Mouse (Mus musculus) frontal cortex, postnatal 25 days (tissue): ENCODE results near the gene Rab8b.
A peak's percentile ranks its signal among the peaks of the same experiment; 100 is the strongest.
"Not testable (repeated sequence)": the region's sequence is repeated elsewhere in the genome, so short reads cannot be mapped to it uniquely, and the experiment has no call there.

Experiments
- DNase-seq, 2 experiments: peaks; one replicate each; pipeline ENCODE4 v3.0.0; 2022; ENCODE audit warnings: low spot score in 2 of 2

Rab8b gene

GRCm38 (mm10) chr9:66834318-66835096, 85.0 kb downstream of the Rab8b start, which contains the start of gene Aph1c:
Aph1c (minus strand) TSS chr9:66834726.
- DNase-seq = peak; percentile 94 to 97

DNA sequence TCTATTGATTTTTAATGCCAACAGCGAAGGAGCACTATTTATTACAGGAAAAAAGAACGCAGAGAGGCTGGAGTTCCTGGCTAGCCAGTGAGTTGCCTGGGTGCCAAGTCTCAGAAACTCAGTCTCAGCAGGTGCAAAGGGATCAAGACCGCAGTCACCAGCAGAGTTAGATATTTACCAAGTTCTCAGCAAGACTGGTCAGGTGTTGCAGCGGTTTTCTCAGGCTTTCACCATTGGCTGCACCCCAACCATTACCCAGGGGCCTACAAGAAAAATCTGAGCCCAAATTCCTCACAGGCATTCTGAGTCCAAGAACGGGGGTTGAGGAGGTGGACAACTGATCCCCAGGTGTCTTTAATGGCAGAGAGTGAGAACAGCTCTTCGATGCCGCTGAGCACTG, 85.6 kb downstream of the Rab8b start:
- no peak for DNase-seq

- no peak for DNase-seq
These were observed 87.0 kb downstream of the Rab8b start for GRCm38 (mm10) chr9:66832366-66832908.

- no peak for DNase-seq
These were observed 93.5 kb downstream of the Rab8b start for GRCm38 (mm10) chr9:66825990-66826389.

GRCm38 (mm10) chr9:66822255-66822654, 97.2 kb downstream of the Rab8b start:
- DNase-seq = not testable (repeated sequence)

- no peak for DNase-seq
These were observed 98.5 kb downstream of the Rab8b start for GRCm38 (mm10) chr9:66820996-66821395.

DNA sequence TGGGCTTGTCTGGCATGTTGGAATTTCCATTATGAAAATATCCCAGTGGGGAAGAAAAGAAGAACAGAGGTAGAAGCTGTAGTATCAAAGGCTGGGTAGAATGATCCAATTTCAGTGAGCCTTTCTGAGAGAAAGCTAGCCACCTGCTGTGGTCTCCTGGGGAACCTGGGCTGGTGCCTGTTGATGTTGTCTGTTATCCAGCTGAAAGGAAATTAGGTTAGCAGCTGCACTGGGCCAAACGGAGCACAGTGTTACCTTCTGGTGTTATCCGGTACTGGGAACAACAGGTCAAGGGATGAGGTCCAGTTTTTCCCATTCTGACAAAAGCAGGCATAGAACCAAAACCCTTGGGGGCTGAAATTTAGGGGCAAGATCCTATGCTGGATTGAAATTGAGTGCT, 106.1 kb downstream of the Rab8b start:
- DNase-seq = no peak

DNA sequence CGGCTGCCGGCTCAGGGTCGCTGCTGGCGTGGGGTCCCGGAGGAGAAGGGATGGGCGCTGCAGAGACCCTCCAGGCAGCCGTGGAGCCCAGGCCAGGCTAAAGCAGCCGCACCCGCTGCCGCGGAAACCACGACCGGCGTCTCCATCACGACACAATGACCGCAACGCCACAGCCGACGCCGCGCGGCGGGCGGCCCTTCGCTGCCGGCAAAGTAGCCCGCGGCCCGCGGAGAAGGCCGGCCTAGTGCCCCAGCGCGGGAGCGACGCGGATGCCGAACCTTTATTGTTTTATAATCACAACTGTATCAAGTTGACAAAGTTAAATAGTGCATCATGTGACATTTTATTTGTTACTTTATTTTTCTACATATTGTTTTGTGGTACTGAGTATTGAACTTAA, 113.5 kb downstream of the Rab8b start:
- DNase-seq = not testable (repeated sequence)

DNA sequence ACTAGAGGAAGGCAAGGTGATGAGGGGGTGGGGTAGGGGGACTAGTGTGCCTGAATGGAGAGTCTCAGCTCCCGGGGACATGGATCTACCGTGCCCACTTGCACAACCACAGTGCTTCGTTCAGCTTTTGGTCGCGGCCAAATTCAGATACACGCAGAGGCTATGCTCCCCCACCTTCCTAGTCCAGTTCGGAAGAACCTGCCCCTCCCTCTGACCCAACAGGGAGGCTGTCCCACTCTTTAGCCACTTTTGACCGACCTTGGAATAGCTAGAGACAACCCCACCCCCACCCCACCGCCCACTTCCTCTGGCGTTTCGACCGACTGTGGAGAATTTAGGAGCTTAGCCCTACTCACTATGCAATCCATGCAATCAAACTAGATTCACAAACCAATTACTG, 117.5 kb downstream of the Rab8b start:
- no peak for DNase-seq

GRCm38 (mm10) chr9:66796739-66797138, 122.7 kb downstream of the Rab8b start, which contains the start of gene Gm10647:
Gm10647 (plus strand) TSS chr9:66797039.
- DNase-seq = no peak

GRCm38 (mm10) chr9:66795464-66796324, 123.8 kb downstream of the Rab8b start, which contains the start of gene Aph1b:
Aph1b (minus strand) TSS chr9:66795490.
- peak; percentile 63 to 88 for DNase-seq

GRCm38 (mm10) chr9:66794629-66795463, 124.6 kb downstream of the Rab8b start:
- peak in 1 of 2 experiments; percentile 82 for DNase-seq
